Mouse (Mus musculus): ENCODE data around the gene Mtor. TPM values are rescaled to one million over a fixed set of nuclear protein-coding genes. Genes with fewer than 3 reads are reported as not detected.
A peak's percentile ranks its signal among the peaks of the same experiment; 100 is the strongest.

Gene Mtor
- polyA plus RNA-seq, 1 experiment from 2014 or later: 13.0 TPM

GRCm38 (mm10) chr4:148557766-148558165 is 109.4 kb downstream of the Mtor start:
- Histone ChIP-seq H3K4me1 (ENCODE audit: insufficient read depth) (peaks cover 13% of the 10 kb centered on the region), H3K4me3 (ENCODE audit: low read depth, low read length) (peak overlapping the region; percentile 83), H3K4me2 (ENCODE audit: low read depth, low read length) (peak overlapping the region; percentile 88), H3K27ac (ENCODE audit: low read depth) (no peak overlapping the region), H3K9me3 (ENCODE audit: low read length) (no peaks in the 10 kb centered on the region), H3K27me3 (ENCODE audit: insufficient read depth, low read length) (no peaks in the 10 kb centered on the region), H3K36me3 (replicated peaks; ENCODE audit: insufficient read depth, low read length) (peaks cover 49% of the 10 kb centered on the region), H3K9ac (replicated peaks) (peak overlapping the region; percentile 86)
- WGBS (ENCODE audit: insufficient replicate concordance): 25% methylated on average over 6 of the region's 6 CpGs
- TF ChIP-seq EP300 (IDR thresholded peaks at IDR 0.05; ENCODE audit: low read depth) (no peak), CTCF (IDR thresholded peaks at IDR 0.05; ENCODE audit: low read depth) (no peak)
- ATAC-seq (no peak), DNase-seq (no peak)

DNA sequence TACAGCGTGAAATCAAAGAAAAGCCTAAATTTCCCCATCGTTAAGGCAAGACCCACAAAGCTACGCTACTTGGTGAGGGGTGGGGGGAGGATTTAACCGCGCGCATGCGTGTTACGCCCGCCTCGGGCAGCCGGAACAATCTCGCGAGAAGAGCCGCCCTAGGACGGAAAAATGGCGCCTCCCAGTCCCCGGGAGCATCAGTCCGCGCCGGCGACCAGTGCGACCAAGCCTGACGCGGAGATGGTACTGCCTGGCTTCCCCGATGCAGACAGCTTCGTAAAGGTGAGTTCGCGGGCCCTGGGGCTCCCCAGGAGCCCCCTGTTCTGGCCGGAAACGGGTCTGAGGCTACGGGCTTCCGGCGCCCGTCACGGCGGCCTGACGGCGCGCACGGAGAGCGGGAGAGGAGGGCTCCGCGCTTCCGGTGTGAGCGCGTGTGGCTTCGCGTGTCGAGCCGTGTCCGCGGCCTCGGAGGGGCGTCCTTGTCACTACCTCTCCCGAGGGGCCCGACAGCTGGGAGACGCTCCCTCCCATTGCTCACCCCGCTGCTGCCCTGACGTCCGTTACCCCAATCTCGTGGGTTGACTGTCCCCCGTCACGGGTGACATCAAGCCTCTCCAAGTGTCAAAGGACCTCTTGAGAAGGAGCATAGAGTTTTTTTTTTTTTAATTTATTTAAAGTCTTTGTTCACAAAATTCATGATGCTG is 110.0 kb downstream of the Mtor start, which contains the start of gene Exosc10:
Exosc10 (plus strand) TSS at position 133 of the 704 bp plus-strand sequence.
- Histone ChIP-seq H3K4me1 (ENCODE audit: insufficient read depth) (peaks cover 13% of the 10 kb centered on the region), H3K27ac (ENCODE audit: low read depth) (peak within 1 kb of the TSS; percentile 85)

DNA sequence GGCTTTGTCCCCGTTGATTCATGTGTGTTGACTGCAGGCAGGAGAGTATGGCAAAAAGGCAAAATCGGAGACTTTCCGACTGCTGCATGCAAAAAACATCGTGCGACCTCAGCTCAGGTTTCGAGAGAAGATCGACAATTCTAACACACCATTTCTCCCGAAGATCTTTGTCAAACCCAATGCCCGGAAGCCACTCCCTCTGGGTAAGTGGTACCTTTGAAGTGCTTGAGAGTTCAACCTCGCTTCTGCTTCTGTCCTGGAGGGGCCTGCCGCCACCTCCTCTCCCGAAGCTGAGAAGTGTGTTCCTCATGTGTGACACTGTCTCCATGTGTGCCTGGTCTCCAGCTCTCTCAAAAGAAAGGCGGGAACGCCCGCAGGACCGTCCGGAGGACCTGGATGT is 114.3 kb downstream of the Mtor start:
- Histone ChIP-seq H3K4me1 (ENCODE audit: insufficient read depth) (peaks cover 12% of the 10 kb centered on the region), H3K27ac (ENCODE audit: low read depth) (no peak overlapping the region), H3K9ac (replicated peaks) (no peak overlapping the region), H3K36me3 (replicated peaks; ENCODE audit: insufficient read depth, low read length) (peaks cover 67% of the 10 kb centered on the region), H3K9me3 (ENCODE audit: low read length) (no peaks in the 10 kb centered on the region), H3K4me3 (ENCODE audit: low read depth, low read length) (no peak overlapping the region), H3K4me2 (ENCODE audit: low read depth, low read length) (no peak overlapping the region), H3K27me3 (ENCODE audit: insufficient read depth, low read length) (no peaks in the 10 kb centered on the region)
- DNase-seq (no peak), ATAC-seq (no peak)
- 92% methylated on average over 17 of the region's 17 CpGs for WGBS (ENCODE audit: insufficient replicate concordance)
- TF ChIP-seq CTCF (IDR thresholded peaks at IDR 0.05; ENCODE audit: low read depth) (no peak), EP300 (IDR thresholded peaks at IDR 0.05; ENCODE audit: low read depth) (no peak)

More for the DNA sequence above, 110.0 kb downstream of the Mtor start, which contains the start of gene Exosc10:
- peak; percentile 96 for ATAC-seq
- peaks cover 49% of the 10 kb centered on the region for H3K36me3 ChIP-seq (replicated peaks; ENCODE audit: insufficient read depth, low read length)
- H3K4me3 ChIP-seq (ENCODE audit: low read depth, low read length): peak within 1 kb of the TSS; percentile 83
- under 1% methylated on average over 60 of the region's 63 CpGs for WGBS (ENCODE audit: insufficient replicate concordance)
- peak within 1 kb of the TSS; percentile 88 for H3K4me2 ChIP-seq (ENCODE audit: low read depth, low read length)
- peak; percentile 91 for DNase-seq
- no peaks in the 10 kb centered on the region for H3K9me3 ChIP-seq (ENCODE audit: low read length)
- no peak for TF ChIP-seq CTCF (IDR thresholded peaks at IDR 0.05; ENCODE audit: low read depth)
- no peak for TF ChIP-seq EP300 (IDR thresholded peaks at IDR 0.05; ENCODE audit: low read depth)
- H3K27me3 ChIP-seq (ENCODE audit: insufficient read depth, low read length): no peaks in the 10 kb centered on the region
- H3K9ac ChIP-seq (replicated peaks): peak within 1 kb of the TSS; percentile 86

GRCm38 (mm10) chr4:148563595-148563994 is 115.2 kb downstream of the Mtor start:
- Histone ChIP-seq H3K4me1 (ENCODE audit: insufficient read depth) (peaks cover 8% of the 10 kb centered on the region), H3K9me3 (ENCODE audit: low read length) (no peaks in the 10 kb centered on the region), H3K36me3 (replicated peaks; ENCODE audit: insufficient read depth, low read length) (peaks cover 73% of the 10 kb centered on the region), H3K27me3 (ENCODE audit: insufficient read depth, low read length) (no peaks in the 10 kb centered on the region), H3K9ac (replicated peaks) (no peak overlapping the region), H3K4me3 (ENCODE audit: low read depth, low read length) (no peak overlapping the region), H3K4me2 (ENCODE audit: low read depth, low read length) (no peak overlapping the region), H3K27ac (ENCODE audit: low read depth) (no peak overlapping the region)
- no peak for ATAC-seq
- 89% methylated on average over 12 of the region's 12 CpGs for WGBS (ENCODE audit: insufficient replicate concordance)
- no peak for DNase-seq
- no peak for TF ChIP-seq EP300 (IDR thresholded peaks at IDR 0.05; ENCODE audit: low read depth)
- TF ChIP-seq CTCF (IDR thresholded peaks at IDR 0.05; ENCODE audit: low read depth): no peak

DNA sequence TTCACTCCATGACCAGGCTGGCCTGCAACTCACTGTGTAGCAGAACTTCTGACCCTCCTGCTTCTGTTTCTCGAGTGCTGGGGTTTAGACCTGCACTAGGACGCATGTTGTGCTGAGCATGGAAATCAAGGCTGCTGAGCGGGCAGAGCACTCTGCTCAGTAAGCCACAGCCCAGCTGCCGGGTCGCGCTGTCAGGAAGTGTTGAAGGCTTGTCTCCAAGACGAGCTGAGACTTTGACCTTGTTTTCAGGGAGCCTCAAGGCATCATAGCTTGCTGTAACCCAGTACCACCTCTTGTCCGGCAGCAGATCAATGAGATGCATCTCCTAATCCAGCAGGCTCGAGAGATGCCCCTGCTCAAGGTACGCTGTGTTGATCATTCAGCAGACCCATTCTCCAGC is 121.7 kb downstream of the Mtor start:
- Histone ChIP-seq H3K9ac (replicated peaks) (no peak overlapping the region), H3K36me3 (replicated peaks; ENCODE audit: insufficient read depth, low read length) (peaks cover 84% of the 10 kb centered on the region), H3K27me3 (ENCODE audit: insufficient read depth, low read length) (no peaks in the 10 kb centered on the region), H3K4me2 (ENCODE audit: low read depth, low read length) (no peak overlapping the region), H3K27ac (ENCODE audit: low read depth) (no peak overlapping the region), H3K4me3 (ENCODE audit: low read depth, low read length) (no peak overlapping the region), H3K9me3 (ENCODE audit: low read length) (no peaks in the 10 kb centered on the region), H3K4me1 (ENCODE audit: insufficient read depth) (no peaks in the 10 kb centered on the region)
- no peak for ATAC-seq
- TF ChIP-seq CTCF (IDR thresholded peaks at IDR 0.05; ENCODE audit: low read depth): no peak
- no peak for TF ChIP-seq EP300 (IDR thresholded peaks at IDR 0.05; ENCODE audit: low read depth)
- 84% methylated on average over 10 of the region's 10 CpGs for WGBS (ENCODE audit: insufficient replicate concordance)
- no peak for DNase-seq

GRCm38 (mm10) chr4:148570693-148571295 is 122.4 kb downstream of the Mtor start:
- ATAC-seq (no peak), DNase-seq (no peak)
- Histone ChIP-seq H3K4me1 (ENCODE audit: insufficient read depth) (no peaks in the 10 kb centered on the region), H3K4me2 (ENCODE audit: low read depth, low read length) (no peak overlapping the region), H3K36me3 (replicated peaks; ENCODE audit: insufficient read depth, low read length) (peaks cover 85% of the 10 kb centered on the region), H3K4me3 (ENCODE audit: low read depth, low read length) (no peak overlapping the region), H3K27me3 (ENCODE audit: insufficient read depth, low read length) (no peaks in the 10 kb centered on the region), H3K9me3 (ENCODE audit: low read length) (no peaks in the 10 kb centered on the region), H3K9ac (replicated peaks) (no peak overlapping the region), H3K27ac (ENCODE audit: low read depth) (no peak overlapping the region)
- no peak for TF ChIP-seq EP300 (IDR thresholded peaks at IDR 0.05; ENCODE audit: low read depth)
- TF ChIP-seq CTCF (IDR thresholded peaks at IDR 0.05; ENCODE audit: low read depth): no peak
- 91% methylated on average over 9 of the region's 9 CpGs for WGBS (ENCODE audit: insufficient replicate concordance)
